22 mouse cellular contexts compared by ENCODE assay signal in the genomic region with DNA sequence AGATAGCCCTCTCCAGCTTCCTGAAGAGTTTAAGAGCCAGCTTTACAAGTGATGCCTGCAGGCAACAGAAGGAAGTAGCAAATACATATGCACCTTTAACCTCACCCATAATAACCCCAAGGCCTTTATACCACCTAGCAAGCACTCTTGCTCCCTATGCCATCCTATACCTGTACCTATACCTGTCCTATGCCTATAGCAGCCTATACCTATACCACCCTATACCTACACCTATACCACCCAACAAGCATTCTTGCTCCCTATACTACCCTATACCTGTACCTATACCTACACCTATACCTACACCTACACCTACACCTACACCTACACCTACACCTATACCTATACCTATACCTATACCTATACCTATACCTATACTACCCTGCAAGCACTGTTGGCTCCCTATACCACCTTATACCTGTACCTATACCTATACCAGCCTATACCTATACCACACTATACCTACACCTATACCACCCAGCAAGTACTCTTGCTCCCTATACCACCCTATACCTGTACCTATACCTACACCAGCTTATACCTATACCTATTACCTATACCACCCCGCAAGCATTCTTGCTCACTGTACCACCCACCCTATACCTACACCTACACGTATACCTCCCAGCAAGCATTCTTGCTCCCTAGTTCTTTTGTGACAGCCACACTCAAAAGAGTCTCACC.
DNase-seq lines count a peak whose midpoint lies in the region; ATAC-seq lines count a peak whose summit lies in the region.
"Had no signal": no experiment of that assay in that cellular context is flagged by ENCODE, and none has a peak within 500 bp of the region (broad histone marks: within the 10 kb centered on the region; RNA-seq: fewer than 3 reads in every experiment).

No protein-coding gene starts in this region.

- WGBS in heart, embryonic 15.5 days: 90% methylated on average over 2 of the region's 2 CpGs
- 87% methylated on average over 2 of the region's 2 CpGs for WGBS in lung, embryonic 15.5 days
- WGBS in hindbrain, embryonic 12.5 days: 95% methylated on average over 2 of the region's 2 CpGs
- WGBS in midbrain, embryonic 13.5 days: 96% methylated on average over 2 of the region's 2 CpGs

- no peaks in the 10 kb centered on the region for H3K9me3 ChIP-seq in heart, embryonic 15.5 days (replicated peaks)
- no peaks in the 10 kb centered on the region for H3K9me3 ChIP-seq in lung, embryonic 15.5 days
- no peaks in the 10 kb centered on the region for H3K9me3 ChIP-seq in hindbrain, embryonic 12.5 days (replicated peaks)
- no peaks in the 10 kb centered on the region for H3K9me3 ChIP-seq in midbrain, embryonic 13.5 days
- H3K9me3 ChIP-seq: kidney, embryonic 15.5 days; liver, embryonic 12.5 days; neural tube, embryonic 13.5 days had no signal

- no peaks in the 10 kb centered on the region for H3K27me3 ChIP-seq in heart, embryonic 15.5 days
- H3K27me3 ChIP-seq in lung, embryonic 15.5 days: no peaks in the 10 kb centered on the region
- no peaks in the 10 kb centered on the region for H3K27me3 ChIP-seq in hindbrain, embryonic 12.5 days
- no peaks in the 10 kb centered on the region for H3K27me3 ChIP-seq in midbrain, embryonic 13.5 days
- H3K27me3 ChIP-seq: kidney, embryonic 15.5 days; liver, embryonic 12.5 days; neural tube, embryonic 13.5 days; Patski had no signal

- H3K4me1 ChIP-seq in heart, embryonic 15.5 days (replicated peaks): peaks cover 7% of the 10 kb centered on the region; the same call in 1 of the 2 replicates
- H3K4me1 ChIP-seq in lung, embryonic 15.5 days: no peaks in the 10 kb centered on the region
- peaks cover 4% of the 10 kb centered on the region; the same call in 1 of the 2 replicates for H3K4me1 ChIP-seq in hindbrain, embryonic 12.5 days
- H3K4me1 ChIP-seq in midbrain, embryonic 13.5 days (replicated peaks): 0 out of 2 replicates have a peak, but pooled peaks cover 4% of the 10 kb centered on the region
- H3K4me1 ChIP-seq: kidney, embryonic 15.5 days; liver, embryonic 12.5 days; neural tube, embryonic 13.5 days had no signal

- H3K4me2 ChIP-seq in heart, embryonic 15.5 days: no peak overlapping the region
- no peak overlapping the region for H3K4me2 ChIP-seq in lung, embryonic 15.5 days
- H3K4me2 ChIP-seq in hindbrain, embryonic 12.5 days (replicated peaks): no peak overlapping the region
- no peak overlapping the region for H3K4me2 ChIP-seq in midbrain, embryonic 13.5 days (replicated peaks)
- H3K4me2 ChIP-seq: kidney, embryonic 15.5 days; liver, embryonic 12.5 days; neural tube, embryonic 13.5 days had no signal

- H3K27ac ChIP-seq in heart, embryonic 15.5 days: no peak overlapping the region
- no peak overlapping the region for H3K27ac ChIP-seq in lung, embryonic 15.5 days
- no peak overlapping the region for H3K27ac ChIP-seq in hindbrain, embryonic 12.5 days
- no peak overlapping the region for H3K27ac ChIP-seq in midbrain, embryonic 13.5 days
- H3K27ac ChIP-seq: gastrocnemius, adult 2 months; kidney, embryonic 15.5 days; layer of hippocampus, adult 2 months; liver, embryonic 12.5 days; neural tube, embryonic 13.5 days had no signal

- H3K4me3 ChIP-seq in heart, embryonic 15.5 days: no peak overlapping the region
- H3K4me3 ChIP-seq in lung, embryonic 15.5 days: no peak overlapping the region
- no peak overlapping the region for H3K4me3 ChIP-seq in hindbrain, embryonic 12.5 days
- no peak overlapping the region for H3K4me3 ChIP-seq in midbrain, embryonic 13.5 days (replicated peaks)
- H3K4me3 ChIP-seq: gastrocnemius, adult 2 months; kidney, embryonic 15.5 days; layer of hippocampus, adult 2 months; liver, embryonic 12.5 days; neural tube, embryonic 13.5 days had no signal

- DNase-seq in heart, adult 9 months (ENCODE audit: low spot score in 2 of 2): no peak
- no peak for DNase-seq in lung, postnatal 36 days
- DNase-seq in gastrocnemius, adult 8-10 months (ENCODE audit: low spot score in 2 of 2): no peak
- DNase-seq in layer of hippocampus, postnatal 36 days: no peak
- DNase-seq: adrenal gland, postnatal 25 days; cerebellum, adult 8-10 months; gastrocnemius, adult 2 months; heart, adult 18-20 months; left cerebral cortex, postnatal 4 days; lung, postnatal 4 days; right cerebral cortex, postnatal 25 days had no signal

- peak; percentile 47 for ATAC-seq in heart, embryonic 15.5 days (replicated peaks; ENCODE audit: insufficient number of reproducible peaks, insufficient read depth, low FRiP score, low read depth)
- 0 out of 2 replicates have a peak, but pooled peaks have one; percentile 13 for ATAC-seq in lung, embryonic 15.5 days (ENCODE audit: borderline replicate concordance, extremely low read depth, low FRiP score, low TSS enrichment)
- peak; percentile 58 for ATAC-seq in hindbrain, embryonic 12.5 days (ENCODE audit: low FRiP score)
- peak; percentile 63; the same call in 1 of the 2 replicates for ATAC-seq in midbrain, embryonic 13.5 days
- ATAC-seq: activated CD4-positive, CD25-positive, alpha-beta regulatory T cell, adult 4 months; inflammation-experienced regulatory T-cells, adult 6 months; liver, embryonic 12.5 days; Patski had no signal

- no peaks in the 10 kb centered on the region for H3K36me3 ChIP-seq in heart, embryonic 15.5 days
- H3K36me3 ChIP-seq in lung, embryonic 15.5 days: no peaks in the 10 kb centered on the region
- H3K36me3 ChIP-seq in hindbrain, embryonic 12.5 days: no peaks in the 10 kb centered on the region
- no peaks in the 10 kb centered on the region for H3K36me3 ChIP-seq in midbrain, embryonic 13.5 days
- H3K36me3 ChIP-seq: kidney, embryonic 15.5 days; liver, embryonic 12.5 days; neural tube, embryonic 13.5 days had no signal

- no peak overlapping the region for H3K9ac ChIP-seq in heart, embryonic 15.5 days
- H3K9ac ChIP-seq in lung, embryonic 15.5 days: no peak overlapping the region
- H3K9ac ChIP-seq in hindbrain, embryonic 12.5 days: no peak overlapping the region
- H3K9ac ChIP-seq in midbrain, embryonic 13.5 days (replicated peaks): no peak overlapping the region
- H3K9ac ChIP-seq: kidney, embryonic 15.5 days; liver, embryonic 12.5 days; neural tube, embryonic 13.5 days had no signal

Comparison
In these comparisons a context has a peak if more than half of its experiments do, and no peak if none do; other contexts are left out.
1. ATAC-seq: peak in every context shown above with its lines; median percentile 63 in midbrain, embryonic 13.5 days; 58 in hindbrain, embryonic 12.5 days; 47 in heart, embryonic 15.5 days; 13 in lung, embryonic 15.5 days.